27 mouse cellular contexts compared by ENCODE assay signal in genomic region chr4:89038906-89039305, GRCm38 (mm10).
A peak's percentile ranks its signal among the peaks of the same experiment; 100 is the strongest.
DNase-seq lines count a peak whose midpoint lies in the region; ATAC-seq and TF ChIP-seq lines count a peak whose summit lies in the region.
"Had no signal": no experiment of that assay in that cellular context is flagged by ENCODE, and none has a peak within 500 bp of the region (broad histone marks: within the 10 kb centered on the region; RNA-seq: fewer than 3 reads in every experiment).

No protein-coding gene starts in this region.

- ATAC-seq in forebrain, postnatal 0 days, result peak; percentile 34; the same call in 1 of the 2 replicates
- ATAC-seq in forebrain, embryonic 13.5 days, result no peak
- ATAC-seq: forebrain, embryonic 14.5 days; intestine, embryonic 15.5 days; liver, embryonic 12.5 days had no signal

- no peak overlapping the region for H3K9ac ChIP-seq in forebrain, postnatal 0 days
- H3K9ac ChIP-seq in forebrain, embryonic 13.5 days, result no peak overlapping the region
- H3K9ac ChIP-seq: embryonic facial prominence, embryonic 13.5 days; heart, embryonic 15.5 days; hindbrain, embryonic 14.5 days; intestine, embryonic 15.5 days; kidney, embryonic 15.5 days; limb, embryonic 13.5 days; liver, embryonic 12.5 days; neural tube, embryonic 12.5 days had no signal

- no peaks in the 10 kb centered on the region for H3K9me3 ChIP-seq in forebrain, postnatal 0 days (ENCODE audit: low read length)
- no peaks in the 10 kb centered on the region for H3K9me3 ChIP-seq in forebrain, embryonic 13.5 days (replicated peaks)
- H3K9me3 ChIP-seq: embryonic facial prominence, embryonic 13.5 days; heart, embryonic 15.5 days; intestine, embryonic 15.5 days; kidney, embryonic 15.5 days; limb, embryonic 13.5 days; liver, embryonic 12.5 days; neural tube, embryonic 12.5 days had no signal

- H3K27me3 ChIP-seq in forebrain, postnatal 0 days (ENCODE audit: insufficient read depth, low read length), result no peaks in the 10 kb centered on the region
- H3K27me3 ChIP-seq in forebrain, embryonic 13.5 days, result no peaks in the 10 kb centered on the region
- H3K27me3 ChIP-seq: CH12.LX; embryonic facial prominence, embryonic 13.5 days; heart, embryonic 15.5 days; intestine, embryonic 15.5 days; kidney, embryonic 15.5 days; limb, embryonic 13.5 days; liver, embryonic 12.5 days; neural tube, embryonic 12.5 days had no signal

- 73% methylated on average over 5 of the region's 5 CpGs for WGBS in forebrain, postnatal 0 days
- 70% methylated on average over 5 of the region's 5 CpGs for WGBS in forebrain, embryonic 13.5 days

- no peak overlapping the region for H3K27ac ChIP-seq in forebrain, postnatal 0 days (ENCODE audit: low read depth, low read length)
- no peak overlapping the region for H3K27ac ChIP-seq in forebrain, embryonic 13.5 days
- peak overlapping the region; percentile 46 for H3K27ac ChIP-seq in bone marrow macrophage, adult 2 months (ENCODE audit: insufficient read depth, low read depth, low read length)
- H3K27ac ChIP-seq: embryonic facial prominence, embryonic 13.5 days; heart, embryonic 15.5 days; hindbrain, embryonic 14.5 days; intestine, embryonic 15.5 days; kidney, embryonic 15.5 days; limb, embryonic 13.5 days; liver, embryonic 12.5 days; neural tube, embryonic 12.5 days had no signal

- no peak for TF ChIP-seq POLR2A in bone marrow macrophage, adult 2 months (IDR thresholded peaks at IDR 0.05; ENCODE audit: borderline replicate concordance, low read depth, low read length)

- no peak for DNase-seq in forebrain, postnatal 0 days
- peak; percentile 93 for DNase-seq in 416B (ENCODE audit: low read depth)
- DNase-seq in retina, postnatal 1 day, result peak; percentile 10
- DNase-seq in c-Kit-positive CD71-positive TER-119-positive erythroid progenitor cells, embryonic 14.5 days (ENCODE audit: low spot score), result no peak
- no peak for DNase-seq in left cerebral cortex, postnatal 10 days (ENCODE audit: extremely low spot score in 1 of 2, low spot score in 2 of 2)
- DNase-seq: cerebellum, adult 8-10 months; cerebellum, postnatal 36 days; embryo, embryonic 11 days; heart, postnatal 4 days; kidney, postnatal 36 days; lung, adult 18-20 months; lung, postnatal 14 days; midbrain, embryonic 14.5 days; thymus, postnatal 25 days had no signal

- intact Hi-C loops in left cerebral cortex, postnatal 10 days (cut with DNase I), result no loop called here

- TF ChIP-seq CTCF in forebrain, postnatal 0 days (IDR thresholded peaks at IDR 0.05; ENCODE audit: low read depth), result no peak
- TF ChIP-seq CTCF in bone marrow macrophage, adult 2 months (IDR thresholded peaks at IDR 0.05; ENCODE audit: low read depth, low read length), result no peak

- no peak overlapping the region for H3K4me3 ChIP-seq in forebrain, postnatal 0 days (ENCODE audit: low read depth, low read length)
- H3K4me3 ChIP-seq in forebrain, embryonic 13.5 days, result no peak overlapping the region
- H3K4me3 ChIP-seq in bone marrow macrophage, adult 2 months (ENCODE audit: insufficient read depth, low read length), result no peak overlapping the region
- H3K4me3 ChIP-seq: embryonic facial prominence, embryonic 13.5 days; heart, embryonic 15.5 days; intestine, embryonic 15.5 days; kidney, embryonic 15.5 days; limb, embryonic 13.5 days; liver, embryonic 12.5 days; neural tube, embryonic 12.5 days had no signal

- no peaks in the 10 kb centered on the region for H3K4me1 ChIP-seq in forebrain, postnatal 0 days (ENCODE audit: insufficient read depth)
- H3K4me1 ChIP-seq in forebrain, embryonic 13.5 days, result no peaks in the 10 kb centered on the region
- peaks cover 8% of the 10 kb centered on the region for H3K4me1 ChIP-seq in bone marrow macrophage, adult 2 months (ENCODE audit: control insufficient read depth, insufficient read depth, low read length)
- H3K4me1 ChIP-seq: embryonic facial prominence, embryonic 13.5 days; intestine, embryonic 15.5 days; kidney, embryonic 15.5 days; limb, embryonic 13.5 days; neural tube, embryonic 12.5 days had no signal

- H3K36me3 ChIP-seq in forebrain, postnatal 0 days (ENCODE audit: insufficient read depth), result no peaks in the 10 kb centered on the region
- no peaks in the 10 kb centered on the region for H3K36me3 ChIP-seq in forebrain, embryonic 13.5 days (ENCODE audit: poor library complexity, severe bottlenecking)
- H3K36me3 ChIP-seq: embryonic facial prominence, embryonic 13.5 days; G1E; heart, embryonic 15.5 days; intestine, embryonic 15.5 days; kidney, embryonic 15.5 days; limb, embryonic 13.5 days; liver, embryonic 12.5 days; neural tube, embryonic 12.5 days had no signal

- H3K4me2 ChIP-seq in forebrain, postnatal 0 days (ENCODE audit: low read depth), result no peak overlapping the region
- no peak overlapping the region for H3K4me2 ChIP-seq in forebrain, embryonic 13.5 days
- H3K4me2 ChIP-seq: embryonic facial prominence, embryonic 13.5 days; heart, embryonic 15.5 days; hindbrain, embryonic 14.5 days; intestine, embryonic 15.5 days; kidney, embryonic 15.5 days; limb, embryonic 13.5 days; liver, embryonic 12.5 days; neural tube, embryonic 12.5 days had no signal

Comparison
In these comparisons a context has a peak if more than half of its experiments do, and no peak if none do; other contexts are left out.
1. DNase-seq: peak in 416B (single experiment) and retina, postnatal 1 day (single experiment); none in forebrain, postnatal 0 days (single experiment), c-Kit-positive CD71-positive TER-119-positive erythroid progenitor cells, embryonic 14.5 days (single experiment) and left cerebral cortex, postnatal 10 days (0 of 2).